Mouse (Mus musculus) left cerebral cortex, adult 18-20 months (tissue): ENCODE data around the gene Clec4b1. TPM values are rescaled to one million over a fixed set of nuclear protein-coding genes. Genes with fewer than 3 reads are reported as not detected.
"Not testable (repeated sequence)": the region's sequence is repeated elsewhere in the genome, so short reads cannot be mapped to it uniquely, and the experiment has no call there.

Experiments used
- DNase-seq, 2 experiments: peaks; one replicate each; pipeline ENCODE4 v3.0.0; 2021 to 2022; ENCODE audit warnings: low spot score in 2 of 2, mixed read lengths in 1 of 2
- long read RNA-seq, 2 experiments: library from polyadenylated mRNA; stranded (forward); transcript quantifications; one replicate each; pipeline ENCODE4 v2.0.0; 2021
- total RNA-seq, 2 experiments: library from RNA; stranded (reverse); gene quantifications; 2 replicates each; pipeline ENCODE4 v1.2.3; 2021

Clec4b1 gene
- total RNA-seq, result not detected
- long read RNA-seq, experiment 1, result 0 reads
- long read RNA-seq, experiment 2, result 0 reads

DNA sequence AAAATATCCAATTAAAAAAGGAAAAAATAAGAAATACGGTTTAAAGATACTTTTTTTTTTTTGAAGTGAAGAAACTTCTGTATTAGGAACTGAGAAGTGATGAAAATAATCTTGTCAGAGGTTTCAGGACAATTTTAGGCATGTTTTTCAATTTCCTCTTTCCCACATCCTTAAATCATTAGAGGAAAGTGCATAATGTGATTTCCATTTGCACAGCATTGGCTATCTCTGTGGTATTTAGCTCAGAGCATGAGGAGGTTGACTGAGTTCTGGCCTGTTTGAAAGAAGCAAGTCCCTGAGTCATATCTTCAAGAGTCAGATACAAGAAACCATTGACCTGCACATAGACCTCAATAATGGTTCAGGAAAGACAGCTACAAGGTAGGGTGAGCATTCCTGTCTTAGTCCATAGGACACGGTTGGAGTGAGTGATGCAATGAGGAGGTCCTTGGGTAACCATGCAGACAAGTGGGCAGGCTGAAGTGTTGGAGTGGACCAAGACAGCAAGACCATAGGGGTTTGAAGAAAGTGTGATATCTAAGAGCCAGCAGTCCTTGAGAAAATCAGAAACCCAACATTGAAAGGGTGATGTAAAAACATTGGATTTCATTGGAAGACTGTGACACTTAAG lies at the start of gene Clec4b1:
TSS of gene Clec4b1 (plus strand) at position 221 of the 631 bp plus-strand sequence.
- DNase-seq, result no peak

GRCm38 (mm10) chr6:123004696-123005095 lies 45.1 kb upstream of the Clec4b1 start:
- DNase-seq, result not testable (repeated sequence)

DNA sequence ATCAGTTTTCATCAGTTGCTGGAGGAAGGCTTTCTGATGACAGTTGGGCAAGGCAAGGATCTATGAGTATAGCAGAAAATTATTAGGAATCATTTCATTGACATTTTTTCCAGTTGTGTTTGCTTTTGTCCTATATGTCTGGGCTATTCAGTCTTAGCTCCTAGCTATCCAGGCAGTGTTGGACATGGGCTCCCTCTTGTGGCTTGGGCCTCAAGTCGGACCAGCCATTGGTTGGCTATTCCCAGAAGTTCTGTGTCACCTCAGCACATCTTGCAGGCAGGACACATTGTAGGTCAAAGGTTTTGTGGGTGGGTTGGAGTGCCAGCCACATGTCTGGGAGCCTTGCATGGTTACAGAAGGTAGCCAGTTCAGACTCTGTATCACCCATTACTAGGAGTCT lies 44.2 kb upstream of the Clec4b1 start:
- peak; percentile 4 to 5 for DNase-seq

DNA sequence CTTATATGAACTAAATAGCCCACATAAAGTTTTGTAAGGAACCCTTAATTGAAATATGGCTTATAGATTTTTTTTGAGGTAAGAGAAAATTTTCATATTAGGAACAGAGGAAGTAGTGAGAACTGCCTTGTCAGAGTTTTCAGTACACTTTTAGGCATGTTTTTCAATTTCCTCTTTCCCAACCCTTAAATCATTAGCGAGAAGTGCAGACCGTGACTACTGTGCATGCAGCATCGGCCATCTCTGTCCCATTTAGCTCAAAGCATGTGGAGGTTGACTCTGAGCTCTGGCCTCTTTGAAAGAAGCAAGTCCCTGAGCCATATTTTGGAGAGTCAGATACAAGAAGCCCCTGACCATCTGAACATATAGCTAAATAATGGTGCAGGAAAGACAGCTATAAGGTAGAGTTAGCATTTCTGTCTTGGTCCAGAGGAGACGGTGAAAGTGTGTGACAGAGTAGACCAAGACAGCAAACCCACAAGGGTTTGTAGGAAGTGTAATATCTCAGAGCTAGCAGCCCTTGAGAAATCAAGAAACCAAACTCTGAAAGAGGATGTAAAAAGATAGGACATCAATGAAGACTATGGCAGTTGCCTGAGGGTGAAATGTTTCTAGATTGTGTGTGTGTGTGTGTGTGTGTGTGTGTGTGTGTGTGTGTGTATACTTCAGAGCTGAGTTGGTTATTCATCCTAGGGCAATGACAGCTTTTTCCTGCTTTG lies 45.5 kb downstream of the Clec4b1 start:
- no peak for DNase-seq

GRCm38 (mm10) chr6:123106128-123106527 lies 56.4 kb downstream of the Clec4b1 start, which contains the start of gene Clec4a2:
Clec4a2 (plus strand) TSS chr6:123106428.
- DNase-seq, result not testable (repeated sequence)

Other genes starting within 250 kb of the Clec4b1 start
- 100 to 1,000 TPM; 120 to 139 TPM for gene Slc2a3, start 248.3 kb upstream of the Clec4b1 start, total RNA-seq
- gene Foxj2, start 230.0 kb upstream of the Clec4b1 start, total RNA-seq, result 10 to 100 TPM; 26.7 to 29.4 TPM
- under 1 TPM; 0.91 to 0.95 TPM for gene C3ar1, start 193.8 kb upstream of the Clec4b1 start, total RNA-seq
- 100 to 1,000 TPM; 205 to 206 TPM for gene Necap1, start 175.5 kb upstream of the Clec4b1 start, total RNA-seq
- gene Clec4a1, start 128.1 kb upstream of the Clec4b1 start, total RNA-seq, result under 1 TPM; 0.21 to 0.40 TPM
- 1 to 10 TPM; 1.0 to 1.5 TPM for gene Clec4a3, start 97.4 kb upstream of the Clec4b1 start, total RNA-seq
- not detected for gene Clec4a4, start 59.6 kb upstream of the Clec4b1 start, total RNA-seq
- 1 to 10 TPM; 2.3 to 3.3 TPM for gene Clec4a2, start 56.5 kb downstream of the Clec4b1 start, total RNA-seq
- not detected for gene Clec4b2, start 122.9 kb downstream of the Clec4b1 start, total RNA-seq
- under 1 TPM in 1 of 2 experiments, not detected in 1; 0.33 TPM for gene Clec4n, start 179.9 kb downstream of the Clec4b1 start, total RNA-seq
- gene Clec4d, start 212.1 kb downstream of the Clec4b1 start, total RNA-seq, result not detected
- not detected for gene Clec4e, start 239.9 kb downstream of the Clec4b1 start, total RNA-seq